Mouse (Mus musculus) kidney, postnatal 0 days (tissue): ENCODE measurements around the gene Rims1. TPM values are rescaled to one million over a fixed set of nuclear protein-coding genes. Genes with fewer than 3 reads are reported as not detected.

Experiments used
- ATAC-seq: fragments of 200-750 bp; cut with Nextera tagmentation; replicated peaks from 2 replicates; pipeline ENCODE4 v1.8.0; 2017; ENCODE audit warnings: low read depth, moderate number of reproducible peaks, moderate TSS enrichment, moderate library complexity; ENCODE audit not compliant: low FRiP score
- DNase-seq: peaks from one replicate; pipeline ENCODE4 v3.0.0-alpha.2; 2016; ENCODE audit warnings: low spot score
- H3K27ac ChIP-seq: fragments of 300-500 bp; sonication (generic); 2 replicates; pipeline ENCODE4 v1.5.1; 2014; ENCODE audit warnings: mild to moderate bottlenecking
- H3K27me3 ChIP-seq: fragments of 300-500 bp; sonication (generic); 2 replicates; pipeline ENCODE4 v1.6.1; 2014; ENCODE audit warnings: low read length, mixed read lengths; ENCODE audit not compliant: insufficient read depth
- H3K36me3 ChIP-seq: fragments of 300-500 bp; sonication (generic); 2 replicates; pipeline ENCODE4 v1.6.1; 2014; ENCODE audit warnings: low read length, mixed read lengths; ENCODE audit not compliant: insufficient read depth
- H3K4me1 ChIP-seq: fragments of 300-500 bp; sonication (generic); replicated peaks from 2 replicates; pipeline ENCODE4 v1.6.1; 2014; ENCODE audit warnings: antibody characterized with exemption, low read length, mixed read lengths; ENCODE audit not compliant: insufficient read depth
- H3K4me2 ChIP-seq: fragments of 300-500 bp; sonication (generic); 2 replicates; pipeline ENCODE4 v1.6.1; 2014; ENCODE audit warnings: mild to moderate bottlenecking, low read length, moderate library complexity, mixed read lengths
- H3K4me3 ChIP-seq: fragments of 300-500 bp; sonication (generic); replicated peaks from 2 replicates; pipeline ENCODE4 v1.5.1; 2014; ENCODE audit warnings: low read depth, low read length
- H3K9ac ChIP-seq: fragments of 300-500 bp; sonication (generic); 2 replicates; pipeline ENCODE4 v1.6.1; 2014; ENCODE audit warnings: low read depth, low read length
- H3K9me3 ChIP-seq: fragments of 300-500 bp; sonication (generic); replicated peaks from 2 replicates; pipeline ENCODE4 v1.6.1; 2016; ENCODE audit warnings: low read length, inconsistent platforms, mixed read lengths
- CTCF ChIP-seq: IDR thresholded peaks from 2 replicates; pipeline ENCODE4 v1.5.1; 2016; ENCODE audit warnings: antibody characterized with exemption, low read depth, mild to moderate bottlenecking, moderate library complexity
- WGBS: fragments of 180-500 bp; shearing (Covaris S2); extraction: QIAGEN DNeasy Blood & Tissue Kit; methylation state at CpG from one replicate; pipeline ENCODE4 v1.1.7; 2014; 5-methylcytosine and 5-hydroxymethylcytosine counted together
- polyA plus RNA-seq: library from polyadenylated mRNA; unstranded; fragments of >200 nt; fragmentation: Nextera tagmentation; extraction: Ambion mirVana; gene quantifications from 2 replicates; pipeline ENCODE4 v1.2.1, GENCODE M21; 2015

Gene Rims1
- polyA plus RNA-seq, 1 experiment from 2014 or later = 0.38 TPM

DNA sequence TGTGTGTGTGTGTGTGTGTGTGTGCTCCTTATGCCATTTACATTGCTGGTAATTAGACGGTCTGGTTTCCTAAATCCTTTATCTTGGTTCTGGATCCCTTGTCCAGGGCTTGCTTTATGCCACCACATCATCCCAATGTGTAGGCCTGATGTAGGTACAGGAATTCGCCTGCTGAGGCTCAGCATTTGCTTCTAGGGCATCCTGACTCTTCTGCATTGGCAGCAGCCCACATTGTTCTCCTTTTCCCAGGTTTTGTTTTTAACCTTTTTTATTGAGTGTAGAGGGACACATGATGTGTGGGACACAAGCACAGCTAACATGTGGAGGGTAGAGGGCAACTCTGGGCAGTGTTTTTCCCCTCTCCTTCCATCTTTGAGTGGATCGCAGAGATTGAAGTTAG lies 166.1 kb downstream of the Rims1 start:
- no peak for TF ChIP-seq CTCF

DNA sequence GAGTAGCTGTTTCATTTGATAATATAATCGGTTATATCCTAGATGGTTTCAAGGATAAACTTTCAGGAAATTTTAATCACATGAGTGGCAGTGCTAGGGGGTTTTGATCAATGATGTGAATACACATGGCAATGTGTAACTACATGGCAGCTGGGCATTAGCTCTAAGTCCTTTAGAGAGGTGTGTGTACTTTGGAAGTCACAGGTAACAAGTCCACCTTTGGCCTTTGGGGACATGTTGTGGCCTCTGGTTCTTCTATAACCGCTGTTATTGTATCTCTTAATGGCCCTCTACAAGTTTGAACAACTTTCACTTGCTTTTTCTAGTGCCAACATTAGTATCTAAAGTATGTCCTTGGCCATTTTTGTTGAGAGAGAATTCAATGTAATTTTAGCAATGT lies 171.9 kb downstream of the Rims1 start:
- WGBS = 83% methylated on average over 2 of the region's 2 CpGs
- Histone ChIP-seq H3K4me1 (no peaks in the 10 kb centered on the region), H3K27me3 (no peaks in the 10 kb centered on the region), H3K9ac (no peak overlapping the region), H3K27ac (no peak overlapping the region), H3K9me3 (no peaks in the 10 kb centered on the region), H3K36me3 (no peaks in the 10 kb centered on the region), H3K4me2 (no peak overlapping the region), H3K4me3 (no peak overlapping the region)
- ATAC-seq = no peak
- TF ChIP-seq CTCF = no peak
- no peak for DNase-seq

More for the DNA sequence above, 166.1 kb downstream of the Rims1 start:
- Histone ChIP-seq H3K4me3 (no peak overlapping the region), H3K36me3 (no peaks in the 10 kb centered on the region), H3K9ac (no peak overlapping the region), H3K27ac (no peak overlapping the region), H3K9me3 (no peaks in the 10 kb centered on the region), H3K4me2 (no peak overlapping the region), H3K4me1 (no peaks in the 10 kb centered on the region), H3K27me3 (no peaks in the 10 kb centered on the region)
- ATAC-seq (no peak), DNase-seq (no peak)
- 78% methylated on average over 3 of the region's 3 CpGs for WGBS

DNA sequence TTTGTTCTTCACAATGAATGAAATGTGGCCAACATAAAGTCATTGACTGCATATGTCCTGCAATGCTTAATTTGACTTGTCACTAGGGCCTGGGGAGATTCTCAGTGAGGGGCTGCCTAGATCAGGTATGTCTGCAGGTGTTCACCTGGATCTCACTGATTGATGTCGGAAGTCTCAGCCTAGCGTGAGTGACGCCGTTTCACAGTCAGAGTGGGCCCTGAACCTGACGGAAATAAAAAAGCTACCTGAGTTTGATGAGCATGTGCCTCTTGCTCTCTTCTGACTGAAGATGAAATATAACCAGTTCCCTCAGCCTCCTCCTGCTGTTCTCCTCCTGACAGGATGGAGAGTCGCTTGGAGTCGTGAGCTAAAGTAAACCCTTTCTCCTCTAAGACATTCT lies 173.2 kb downstream of the Rims1 start:
- 80% methylated on average over 7 of the region's 7 CpGs for WGBS
- Histone ChIP-seq H3K36me3 (no peaks in the 10 kb centered on the region), H3K9ac (no peak overlapping the region), H3K27me3 (no peaks in the 10 kb centered on the region), H3K9me3 (no peaks in the 10 kb centered on the region), H3K4me2 (no peak overlapping the region), H3K4me1 (no peaks in the 10 kb centered on the region), H3K27ac (no peak overlapping the region), H3K4me3 (no peak overlapping the region)
- no peak for TF ChIP-seq CTCF
- DNase-seq (no peak), ATAC-seq (no peak)

DNA sequence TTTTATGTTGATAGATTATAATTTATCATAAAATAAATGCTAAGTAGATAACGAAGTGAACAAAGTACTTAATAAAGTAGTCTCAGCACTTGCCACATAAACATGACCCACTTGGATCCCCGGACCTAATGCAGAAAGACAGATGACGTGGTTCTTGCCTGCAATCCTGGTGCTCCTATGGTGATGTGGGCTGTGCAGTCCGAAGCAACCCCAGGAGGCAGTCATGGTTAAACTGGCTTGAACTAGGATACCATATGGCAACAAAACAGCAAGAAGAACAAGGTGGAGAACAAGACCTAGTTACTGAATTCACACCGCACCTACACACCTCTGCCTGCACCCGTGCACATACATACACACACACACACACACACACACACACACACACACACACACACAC lies 173.8 kb downstream of the Rims1 start:
- H3K27ac ChIP-seq = no peak overlapping the region
- ATAC-seq (no peak), DNase-seq (no peak)
- 87% methylated on average over 6 of the region's 6 CpGs for WGBS
- no peaks in the 10 kb centered on the region for H3K36me3 ChIP-seq
- no peaks in the 10 kb centered on the region for H3K27me3 ChIP-seq
- no peak overlapping the region for H3K4me2 ChIP-seq
- H3K4me1 ChIP-seq = no peaks in the 10 kb centered on the region
- H3K4me3 ChIP-seq = no peak overlapping the region
- TF ChIP-seq CTCF = no peak
- no peak overlapping the region for H3K9ac ChIP-seq
- no peaks in the 10 kb centered on the region for H3K9me3 ChIP-seq

DNA sequence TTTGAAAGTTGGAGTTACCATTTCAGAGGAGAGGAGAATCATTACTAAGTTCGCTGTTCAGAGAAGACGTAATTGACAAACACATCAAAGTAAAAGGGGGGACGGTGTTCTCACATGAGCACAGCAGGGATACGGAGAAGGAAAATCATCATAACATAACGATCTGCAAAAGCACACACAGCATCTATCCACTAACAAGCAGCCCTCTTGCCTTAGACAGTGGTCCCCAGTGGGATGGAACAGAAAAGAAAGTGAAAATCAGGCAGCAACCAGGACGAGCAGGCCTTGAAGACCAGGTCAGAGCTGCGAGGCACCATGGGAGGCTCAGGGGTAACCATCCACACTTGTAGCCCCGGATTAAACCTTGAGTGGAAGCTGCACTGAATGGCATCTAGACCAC lies 176.8 kb downstream of the Rims1 start:
- Histone ChIP-seq H3K4me2 (no peak overlapping the region), H3K4me3 (no peak overlapping the region), H3K9me3 (no peaks in the 10 kb centered on the region), H3K9ac (no peak overlapping the region), H3K36me3 (no peaks in the 10 kb centered on the region), H3K27ac (no peak overlapping the region), H3K4me1 (no peaks in the 10 kb centered on the region), H3K27me3 (no peaks in the 10 kb centered on the region)
- no peak for DNase-seq
- ATAC-seq = no peak
- no peak for TF ChIP-seq CTCF
- 86% methylated on average over 8 of the region's 8 CpGs for WGBS

DNA sequence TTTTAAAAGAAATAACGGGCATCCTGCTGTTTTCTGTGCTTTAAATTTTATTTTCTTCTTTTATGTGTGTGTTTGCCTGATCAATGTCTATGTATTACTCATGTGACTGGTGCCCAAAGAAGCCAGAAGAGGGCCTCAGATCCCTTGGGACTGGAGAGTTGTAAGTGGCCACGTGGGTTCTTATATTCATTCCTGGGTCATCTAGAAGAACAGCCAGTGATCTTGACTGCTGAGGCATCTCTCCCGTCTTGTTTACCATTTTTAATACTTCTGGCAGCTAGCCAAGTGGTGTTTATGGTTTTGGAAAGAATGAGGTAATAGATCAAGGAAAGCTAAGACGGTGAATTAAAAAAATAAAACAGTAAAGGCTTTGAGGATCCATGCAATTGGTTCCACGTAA lies 178.8 kb downstream of the Rims1 start:
- no peak for ATAC-seq
- TF ChIP-seq CTCF = peak; percentile 55
- H3K4me3 ChIP-seq = no peak overlapping the region
- no peak overlapping the region for H3K4me2 ChIP-seq
- no peaks in the 10 kb centered on the region for H3K4me1 ChIP-seq
- 37% methylated on average over 5 of the region's 5 CpGs for WGBS
- no peak overlapping the region for H3K9ac ChIP-seq
- no peak overlapping the region for H3K27ac ChIP-seq
- no peaks in the 10 kb centered on the region for H3K9me3 ChIP-seq
- DNase-seq = peak; percentile 25
- no peaks in the 10 kb centered on the region for H3K36me3 ChIP-seq
- H3K27me3 ChIP-seq = no peaks in the 10 kb centered on the region

DNA sequence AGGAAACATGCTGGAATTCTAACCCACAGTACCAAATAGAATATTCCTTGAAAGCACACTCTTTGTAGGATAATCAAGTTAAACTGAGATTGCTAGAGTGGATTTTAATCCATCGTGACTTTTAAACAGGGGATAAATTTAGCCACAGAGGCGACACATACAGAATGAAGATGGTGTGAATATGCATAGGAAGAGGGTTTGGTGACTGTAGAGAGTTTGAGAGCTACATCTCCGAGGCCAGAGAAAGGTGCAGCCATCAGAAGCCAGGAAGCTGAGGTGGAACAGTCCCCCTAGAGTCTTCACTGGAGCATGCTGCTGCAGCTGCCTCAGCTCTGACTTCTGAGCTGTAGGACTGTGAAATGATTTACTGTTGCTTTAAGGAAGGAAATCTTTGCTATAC lies 179.5 kb downstream of the Rims1 start:
- Histone ChIP-seq H3K9me3 (no peaks in the 10 kb centered on the region), H3K4me3 (no peak overlapping the region), H3K4me1 (no peaks in the 10 kb centered on the region), H3K27ac (no peak overlapping the region), H3K27me3 (no peaks in the 10 kb centered on the region), H3K4me2 (no peak overlapping the region), H3K9ac (no peak overlapping the region), H3K36me3 (no peaks in the 10 kb centered on the region)
- DNase-seq (no peak), ATAC-seq (no peak)
- WGBS = 58% methylated on average over 3 of the region's 3 CpGs
- TF ChIP-seq CTCF = no peak
